Mouse (Mus musculus): ENCODE data around the gene Uba6. TPM values are rescaled to one million over a fixed set of nuclear protein-coding genes. Genes with fewer than 3 reads are reported as not detected.

The Uba6 gene
- total and polyA plus RNA-seq, 3 experiments: 9.8 to 59.4 (median 11.8) TPM

GRCm38 (mm10) chr5:86065101-86065875, 107.3 kb downstream of the Uba6 start, which contains the start of gene Cenpc1 (continued):
- TF ChIP-seq RCOR1 (IDR thresholded peaks at IDR 0.05; ENCODE audit: low read depth, low read length) (no peak), CTCF (IDR thresholded peaks at IDR 0.05 in 2 of 3, conservative IDR thresholded peaks at IDR 0.05 in 1 of 3; ENCODE audit: control insufficient read depth in 1 of 3, insufficient read depth in 1 of 3, low read depth in 2 of 3, low read length in 3 of 3, poor library complexity in 1 of 3, severe bottlenecking in 1 of 3) (no peak), HCFC1 (IDR thresholded peaks at IDR 0.05; ENCODE audit: low read depth, low read length) (peak; percentile 54), TBP (IDR thresholded peaks at IDR 0.05; ENCODE audit: low read depth, low read length) (peak; percentile 89), GABPA (IDR thresholded peaks at IDR 0.05; ENCODE audit: low read depth, low read length) (no peak), EP300 (IDR thresholded peaks at IDR 0.05; ENCODE audit: low read depth in 1 of 2, low read length in 2 of 2) (no peak), ZMIZ1 (IDR thresholded peaks at IDR 0.05; ENCODE audit: low read depth, low read length) (peak; percentile 75; the same call in 1 of the 2 replicates), MYC (IDR thresholded peaks at IDR 0.05; ENCODE audit: low read depth, low read length) (no peak), MAX (IDR thresholded peaks at IDR 0.05; ENCODE audit: low read length) (no peak; the same call in 1 of the 2 replicates)

GRCm38 (mm10) chr5:86063501-86063900, 109.1 kb downstream of the Uba6 start:
- DNase-seq (ENCODE audit: low read depth, low spot score): peak; percentile 69
- H3K27ac ChIP-seq (ENCODE audit: control insufficient read depth, low read depth, low read length): no peak overlapping the region
- H3K4me1 ChIP-seq (ENCODE audit: control insufficient read depth in 1 of 2, insufficient read depth in 2 of 2, low read length in 2 of 2): peaks cover 5 to 6% of the 10 kb centered on the region in 2 experiments; a peak in 3 of 4 replicates
- no peak for TF ChIP-seq RCOR1 (IDR thresholded peaks at IDR 0.05; ENCODE audit: low read depth, low read length)
- no peak for TF ChIP-seq MAX (IDR thresholded peaks at IDR 0.05; ENCODE audit: low read length)
- no peak for TF ChIP-seq MXI1 (IDR thresholded peaks at IDR 0.05; ENCODE audit: low read depth, low read length)
- TF ChIP-seq BHLHE40 (IDR thresholded peaks at IDR 0.05; ENCODE audit: borderline replicate concordance, low read depth, low read length): no peak
- TF ChIP-seq SIN3A (IDR thresholded peaks at IDR 0.05; ENCODE audit: low read length): peak; percentile 59
- no peak for TF ChIP-seq CTCF (IDR thresholded peaks at IDR 0.05 in 2 of 3, conservative IDR thresholded peaks at IDR 0.05 in 1 of 3; ENCODE audit: control insufficient read depth in 1 of 3, insufficient read depth in 1 of 3, low read depth in 2 of 3, low read length in 3 of 3, poor library complexity in 1 of 3, severe bottlenecking in 1 of 3)
- no peak for TF ChIP-seq POLR2A (IDR thresholded peaks at IDR 0.05; ENCODE audit: control insufficient read depth in 1 of 2, insufficient read depth in 1 of 2, low read depth in 1 of 2, low read length in 2 of 2, poor library complexity in 1 of 2)
- 0 out of 2 replicates have a peak, but pooled peaks have one; percentile 18 for TF ChIP-seq HCFC1 (IDR thresholded peaks at IDR 0.05; ENCODE audit: low read depth, low read length)
- peak; percentile 74 for TF ChIP-seq GATA1 (IDR thresholded peaks at IDR 0.05; ENCODE audit: low read depth, low read length)
- peaks cover 10% of the 10 kb centered on the region for H3K79me2 ChIP-seq (ENCODE audit: control insufficient read depth, insufficient read depth, low read length, poor library complexity)
- H3K27me3 ChIP-seq (ENCODE audit: control insufficient read depth in 1 of 2, insufficient read depth in 2 of 2, low read length in 2 of 2): no peaks in the 10 kb centered on the region
- H3K9ac ChIP-seq (ENCODE audit: control insufficient read depth, low read depth, low read length, poor library complexity, severe bottlenecking): no peak overlapping the region
- H3K36me3 ChIP-seq (ENCODE audit: control insufficient read depth in 1 of 2, insufficient read depth in 2 of 2, low read length in 2 of 2): peaks cover 1 to 18% of the 10 kb centered on the region in 2 experiments
- no peak overlapping the region for H3K4me3 ChIP-seq (ENCODE audit: control insufficient read depth in 1 of 2, insufficient read depth in 1 of 2, low read depth in 2 of 2, low read length in 2 of 2)
- H3K9me3 ChIP-seq (replicated peaks; ENCODE audit: insufficient read depth, low read length): no peaks in the 10 kb centered on the region

Other genes starting within 250 kb of the Uba6 start
- 9.6 and 11.6 TPM in 2 replicates for gene Cenpc1, start 107.2 kb downstream of the Uba6 start, total RNA-seq (2012; rRNA removed)
- 10 to 100 TPM in 1 of 2 experiments, not detected in 1; 12.6 TPM for gene Cenpc1, start 107.2 kb downstream of the Uba6 start, polyA plus RNA-seq (2012; ENCODE audit: insufficient read depth in 1 of 2, insufficient read length in 2 of 2, low read depth in 1 of 2, low replicate concordance in 2 of 2, missing spikeins in 1 of 2)
- not detected in 2 replicates for gene Stap1, start 101.1 kb downstream of the Uba6 start, total RNA-seq (2012; rRNA removed)
- under 1 TPM in 1 of 2 experiments, not detected in 1; 0.03 TPM for gene Stap1, start 101.1 kb downstream of the Uba6 start, polyA plus RNA-seq (2012; ENCODE audit: insufficient read depth in 1 of 2, insufficient read length in 2 of 2, low read depth in 1 of 2, low replicate concordance in 2 of 2, missing spikeins in 1 of 2)
- not detected in 2 replicates for gene Gnrhr, start 25.1 kb upstream of the Uba6 start, total RNA-seq (2012; rRNA removed)
- gene Gnrhr, start 25.1 kb upstream of the Uba6 start, polyA plus RNA-seq (2012; ENCODE audit: insufficient read depth in 1 of 2, insufficient read length in 2 of 2, low read depth in 1 of 2, low replicate concordance in 2 of 2, missing spikeins in 1 of 2): not detected
- gene Tmprss11c, start 116.5 kb upstream of the Uba6 start, total RNA-seq (2012; rRNA removed): not detected in 2 replicates
- not detected for gene Tmprss11c, start 116.5 kb upstream of the Uba6 start, polyA plus RNA-seq (2012; ENCODE audit: insufficient read depth in 1 of 2, insufficient read length in 2 of 2, low read depth in 1 of 2, low replicate concordance in 2 of 2, missing spikeins in 1 of 2)
- gene Tmprss11d, start 200.6 kb upstream of the Uba6 start, total RNA-seq (2012; rRNA removed): not detected in 2 replicates
- not detected for gene Tmprss11d, start 200.6 kb upstream of the Uba6 start, polyA plus RNA-seq (2012; ENCODE audit: insufficient read depth in 1 of 2, insufficient read length in 2 of 2, low read depth in 1 of 2, low replicate concordance in 2 of 2, missing spikeins in 1 of 2)